Mouse (Mus musculus) neural tube, embryonic 13.5 days (tissue): ENCODE results near the gene Cemip. TPM values are rescaled to one million over a fixed set of nuclear protein-coding genes. Genes with fewer than 3 reads are reported as not detected.

Experiments used
- ATAC-seq: fragments of 200-750 bp; cut with Nextera tagmentation; 2 replicates; pipeline ENCODE4 v1.8.0; 2017; ENCODE audit warnings: low read depth, mild to moderate bottlenecking, moderate TSS enrichment, moderate library complexity
- H3K27ac ChIP-seq: fragments of 300-500 bp; sonication (generic); replicated peaks from 2 replicates; pipeline ENCODE4 v1.5.1; 2015; ENCODE audit warnings: moderate library complexity, mild to moderate bottlenecking, inconsistent platforms
- H3K27me3 ChIP-seq: fragments of 300-500 bp; sonication (generic); 2 replicates; pipeline ENCODE4 v1.6.1; 2015; ENCODE audit warnings: mild to moderate bottlenecking, inconsistent platforms
- H3K36me3 ChIP-seq: fragments of 300-500 bp; sonication (generic); 2 replicates; pipeline ENCODE4 v1.6.1; 2015; ENCODE audit warnings: mild to moderate bottlenecking, inconsistent platforms
- H3K4me1 ChIP-seq: fragments of 300-500 bp; sonication (generic); replicated peaks from 2 replicates; pipeline ENCODE4 v1.6.1; 2015; ENCODE audit warnings: inconsistent platforms
- H3K4me2 ChIP-seq: fragments of 300-500 bp; sonication (generic); 2 replicates; pipeline ENCODE4 v1.6.1; 2015; ENCODE audit warnings: inconsistent platforms, mild to moderate bottlenecking, moderate library complexity
- H3K4me3 ChIP-seq: fragments of 300-500 bp; sonication (generic); 2 replicates; pipeline ENCODE4 v1.5.1; 2015; ENCODE audit warnings: mild to moderate bottlenecking, inconsistent platforms
- H3K9ac ChIP-seq: fragments of 300-500 bp; sonication (generic); 2 replicates; pipeline ENCODE4 v1.6.1; 2015; ENCODE audit warnings: moderate library complexity, mild to moderate bottlenecking, inconsistent platforms
- H3K9me3 ChIP-seq: fragments of 300-500 bp; sonication (generic); 2 replicates; pipeline ENCODE4 v1.6.1; 2016; ENCODE audit warnings: inconsistent platforms
- WGBS: fragments of 180-500 bp; shearing (Covaris S2); methylation state at CpG from one replicate; pipeline ENCODE4 v1.1.7; 2015; 5-methylcytosine and 5-hydroxymethylcytosine counted together
- polyA plus RNA-seq: library from polyadenylated mRNA; unstranded; fragments of >200 nt; fragmentation: Nextera tagmentation; extraction: Ambion mirVana; gene quantifications from 2 replicates; pipeline ENCODE4 v1.2.1, GENCODE M21; 2015

Cemip gene
- polyA plus RNA-seq, 1 experiment from 2014 or later = 0.59 TPM

GRCm38 (mm10) chr7:83978410-83978809 is 107.9 kb downstream of the Cemip start:
- H3K27me3 ChIP-seq = no peaks in the 10 kb centered on the region
- no peak for ATAC-seq
- WGBS = 84% methylated on average over 1 of the region's 1 CpGs
- H3K4me2 ChIP-seq = no peak overlapping the region
- no peak overlapping the region for H3K9ac ChIP-seq
- H3K4me1 ChIP-seq = no peaks in the 10 kb centered on the region
- no peak overlapping the region for H3K4me3 ChIP-seq
- H3K27ac ChIP-seq = no peak overlapping the region
- H3K9me3 ChIP-seq = no peaks in the 10 kb centered on the region
- H3K36me3 ChIP-seq = no peaks in the 10 kb centered on the region

- Histone ChIP-seq H3K9me3 (no peaks in the 10 kb centered on the region), H3K4me1 (no peaks in the 10 kb centered on the region), H3K36me3 (no peaks in the 10 kb centered on the region), H3K4me2 (no peak overlapping the region), H3K27ac (no peak overlapping the region), H3K9ac (no peak overlapping the region), H3K4me3 (no peak overlapping the region), H3K27me3 (no peaks in the 10 kb centered on the region)
- no peak for ATAC-seq
- 85% methylated on average over 6 of the region's 6 CpGs for WGBS
Observed at GRCm38 (mm10) chr7:83976413-83976958, 109.8 kb downstream of the Cemip start.

- H3K36me3 ChIP-seq = no peaks in the 10 kb centered on the region
- H3K4me2 ChIP-seq = no peak overlapping the region
- no peaks in the 10 kb centered on the region for H3K27me3 ChIP-seq
- no peak overlapping the region for H3K4me3 ChIP-seq
- ATAC-seq = no peak
- 87% methylated on average over 6 of the region's 6 CpGs for WGBS
- no peak overlapping the region for H3K9ac ChIP-seq
- H3K4me1 ChIP-seq = no peaks in the 10 kb centered on the region
- H3K9me3 ChIP-seq = no peaks in the 10 kb centered on the region
- no peak overlapping the region for H3K27ac ChIP-seq
Observed at GRCm38 (mm10) chr7:83975283-83975682, 111.0 kb downstream of the Cemip start.

- Histone ChIP-seq H3K9me3 (no peaks in the 10 kb centered on the region), H3K36me3 (no peaks in the 10 kb centered on the region), H3K9ac (no peak overlapping the region), H3K4me3 (no peak overlapping the region), H3K4me2 (no peak overlapping the region), H3K27me3 (no peaks in the 10 kb centered on the region), H3K27ac (no peak overlapping the region), H3K4me1 (no peaks in the 10 kb centered on the region)
- ATAC-seq = no peak
- WGBS = 75% methylated on average over 7 of the region's 7 CpGs
Observed at GRCm38 (mm10) chr7:83972485-83972884, 113.8 kb downstream of the Cemip start.

GRCm38 (mm10) chr7:83966047-83966818 is 120.1 kb downstream of the Cemip start:
- Histone ChIP-seq H3K9me3 (no peaks in the 10 kb centered on the region), H3K4me1 (no peaks in the 10 kb centered on the region), H3K4me2 (no peak overlapping the region), H3K4me3 (no peak overlapping the region), H3K27me3 (no peaks in the 10 kb centered on the region), H3K36me3 (no peaks in the 10 kb centered on the region), H3K9ac (no peak overlapping the region), H3K27ac (no peak overlapping the region)
- 83% methylated on average over 5 of the region's 5 CpGs for WGBS
- no peak for ATAC-seq

GRCm38 (mm10) chr7:83965181-83965580 is 121.1 kb downstream of the Cemip start:
- Histone ChIP-seq H3K9me3 (no peaks in the 10 kb centered on the region), H3K4me1 (no peaks in the 10 kb centered on the region), H3K27ac (no peak overlapping the region), H3K4me3 (no peak overlapping the region), H3K27me3 (no peaks in the 10 kb centered on the region), H3K9ac (no peak overlapping the region), H3K4me2 (no peak overlapping the region), H3K36me3 (no peaks in the 10 kb centered on the region)
- ATAC-seq = no peak

- 91% methylated on average over 9 of the region's 9 CpGs for WGBS
- H3K9me3 ChIP-seq = no peaks in the 10 kb centered on the region
- no peak for ATAC-seq
- H3K9ac ChIP-seq = no peak overlapping the region
- H3K4me3 ChIP-seq = no peak overlapping the region
- no peaks in the 10 kb centered on the region for H3K27me3 ChIP-seq
- no peak overlapping the region for H3K4me2 ChIP-seq
- H3K4me1 ChIP-seq = no peaks in the 10 kb centered on the region
- no peaks in the 10 kb centered on the region for H3K36me3 ChIP-seq
- no peak overlapping the region for H3K27ac ChIP-seq
Observed at GRCm38 (mm10) chr7:83952511-83952910, 133.8 kb downstream of the Cemip start.

- no peak for ATAC-seq
- H3K4me1 ChIP-seq = no peaks in the 10 kb centered on the region
- 90% methylated on average over 14 of the region's 14 CpGs for WGBS
Observed at GRCm38 (mm10) chr7:83951327-83951726, 135.0 kb downstream of the Cemip start.

GRCm38 (mm10) chr7:83949662-83950061 is 136.6 kb downstream of the Cemip start:
- H3K4me1 ChIP-seq = no peaks in the 10 kb centered on the region
- no peaks in the 10 kb centered on the region for H3K27me3 ChIP-seq
- no peak for ATAC-seq
- H3K27ac ChIP-seq = no peak overlapping the region
- no peaks in the 10 kb centered on the region for H3K36me3 ChIP-seq
- no peak overlapping the region for H3K4me3 ChIP-seq
- 71% methylated on average over 6 of the region's 6 CpGs for WGBS
- H3K9ac ChIP-seq = no peak overlapping the region
- no peak overlapping the region for H3K4me2 ChIP-seq
- H3K9me3 ChIP-seq = no peaks in the 10 kb centered on the region

More at GRCm38 (mm10) chr7:83951327-83951726, 135.0 kb downstream of the Cemip start:
- H3K27ac ChIP-seq = no peak overlapping the region
- no peaks in the 10 kb centered on the region for H3K9me3 ChIP-seq
- no peak overlapping the region for H3K4me3 ChIP-seq
- H3K4me2 ChIP-seq = no peak overlapping the region
- no peaks in the 10 kb centered on the region for H3K36me3 ChIP-seq
- H3K27me3 ChIP-seq = no peaks in the 10 kb centered on the region
- no peak overlapping the region for H3K9ac ChIP-seq

GRCm38 (mm10) chr7:83948743-83949142 is 137.6 kb downstream of the Cemip start:
- no peaks in the 10 kb centered on the region for H3K9me3 ChIP-seq
- no peak overlapping the region for H3K27ac ChIP-seq
- ATAC-seq = no peak
- H3K4me1 ChIP-seq = no peaks in the 10 kb centered on the region
- no peaks in the 10 kb centered on the region for H3K27me3 ChIP-seq
- 75% methylated on average over 7 of the region's 7 CpGs for WGBS
- no peaks in the 10 kb centered on the region for H3K36me3 ChIP-seq
- H3K9ac ChIP-seq = no peak overlapping the region
- H3K4me2 ChIP-seq = no peak overlapping the region
- no peak overlapping the region for H3K4me3 ChIP-seq

GRCm38 (mm10) chr7:83941701-83942101 is 144.6 kb downstream of the Cemip start:
- WGBS = 90% methylated on average over 8 of the region's 8 CpGs
- no peak for ATAC-seq

GRCm38 (mm10) chr7:83940136-83940535 is 146.2 kb downstream of the Cemip start:
- no peaks in the 10 kb centered on the region for H3K36me3 ChIP-seq
- H3K4me2 ChIP-seq = no peak overlapping the region
- no peak for ATAC-seq
- no peak overlapping the region for H3K27ac ChIP-seq
- H3K4me3 ChIP-seq = no peak overlapping the region
- H3K9me3 ChIP-seq = no peaks in the 10 kb centered on the region
- 86% methylated on average over 2 of the region's 2 CpGs for WGBS
- H3K4me1 ChIP-seq = no peaks in the 10 kb centered on the region
- H3K9ac ChIP-seq = no peak overlapping the region
- H3K27me3 ChIP-seq = no peaks in the 10 kb centered on the region

More at GRCm38 (mm10) chr7:83941701-83942101, 144.6 kb downstream of the Cemip start:
- Histone ChIP-seq H3K4me1 (no peaks in the 10 kb centered on the region), H3K4me3 (no peak overlapping the region), H3K9me3 (no peaks in the 10 kb centered on the region), H3K9ac (no peak overlapping the region), H3K36me3 (no peaks in the 10 kb centered on the region), H3K27ac (no peak overlapping the region), H3K4me2 (no peak overlapping the region), H3K27me3 (no peaks in the 10 kb centered on the region)
